Mouse (Mus musculus) G1E (cell line): Measurements from ENCODE around the gene Catsperg2.
"Not testable (repeated sequence)": the region's sequence is repeated elsewhere in the genome, so short reads cannot be mapped to it uniquely, and the experiment has no call there.

ENCODE experiments used
- CTCF ChIP-seq: IDR thresholded peaks from 2 replicates; pipeline ENCODE4 v1.5.1; 2012; ENCODE audit warnings: low read depth, low read length, inconsistent platforms, mixed read lengths
- GATA1 ChIP-seq: IDR thresholded peaks from 2 replicates; pipeline ENCODE4 v1.6.1; 2012; ENCODE audit warnings: borderline replicate concordance, low read length, inconsistent platforms, mixed read lengths
- GATA2 ChIP-seq: IDR thresholded peaks from 2 replicates; pipeline ENCODE4 v1.6.1; 2012; ENCODE audit warnings: low read depth, low read length, inconsistent platforms, borderline replicate concordance
- POLR2AphosphoS5 ChIP-seq: IDR thresholded peaks from 2 replicates; pipeline ENCODE4 v1.6.1; 2012; ENCODE audit warnings: low read depth, low read length, inconsistent platforms; ENCODE audit not compliant: insufficient replicate concordance
- TAL1 ChIP-seq: conservative IDR thresholded peaks from 2 replicates; pipeline ENCODE4 v1.6.1; 2012; ENCODE audit warnings: low read depth, low read length, inconsistent platforms, mixed read lengths

DNA sequence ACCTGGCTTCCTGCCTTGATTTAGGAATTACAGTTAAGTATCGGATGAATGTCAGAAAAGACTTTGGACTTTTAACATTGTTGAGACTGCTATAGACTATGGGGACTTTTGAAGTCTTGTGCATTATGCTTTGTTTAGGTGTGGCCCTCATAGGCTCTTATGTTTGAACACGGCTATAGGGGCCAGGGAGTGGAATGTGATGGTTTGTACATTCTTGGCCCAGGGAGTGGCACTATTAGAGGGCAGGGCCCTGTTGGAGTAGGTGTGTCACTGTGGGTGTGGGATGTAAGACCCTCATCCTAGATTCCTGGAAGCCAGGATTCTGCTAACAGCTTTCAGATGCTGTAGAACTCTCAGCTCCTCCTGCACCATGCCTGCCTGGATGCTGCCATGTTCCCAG is 17.9 kb downstream of the Catsperg2 start:
- TF ChIP-seq GATA2, GATA1, CTCF, TAL1, POLR2AphosphoS5: not testable (repeated sequence)
